Mouse (Mus musculus): ENCODE data around the gene Anks1b. TPM values are rescaled to one million over a fixed set of nuclear protein-coding genes. Genes with fewer than 3 reads are reported as not detected.

The Anks1b gene
- total and polyA plus RNA-seq, 3 experiments, result not detected

DNA sequence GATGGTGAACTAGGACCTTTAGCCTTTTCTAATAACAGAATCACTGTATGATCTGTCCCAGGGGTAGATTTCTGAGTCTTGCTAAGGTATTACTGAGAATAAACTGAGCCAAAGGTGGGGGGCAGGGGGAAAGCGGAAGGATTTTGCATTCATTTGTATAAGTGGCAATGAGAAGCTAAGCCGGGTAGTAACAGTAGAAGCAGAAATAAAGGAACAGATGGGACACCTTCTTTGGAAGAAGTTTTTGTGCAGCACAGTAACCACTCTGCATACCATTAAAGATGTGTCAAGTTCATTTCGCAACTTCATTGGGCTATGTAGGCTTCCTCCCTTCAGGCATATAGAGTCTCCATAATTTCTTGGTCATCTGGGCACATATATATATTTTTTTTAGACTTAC is 804.1 kb downstream of the Anks1b start:
- H3K4me3 ChIP-seq (ENCODE audit: control insufficient read depth in 1 of 2, insufficient read depth in 1 of 2, low read depth in 2 of 2, low read length in 2 of 2), result no peak overlapping the region
- no peaks in the 10 kb centered on the region for H3K9me3 ChIP-seq (replicated peaks; ENCODE audit: insufficient read depth, low read length)
- no peak overlapping the region for H3K9ac ChIP-seq (ENCODE audit: control insufficient read depth, low read depth, low read length, poor library complexity, severe bottlenecking)
- H3K27ac ChIP-seq (ENCODE audit: control insufficient read depth, low read depth, low read length), result no peak overlapping the region
- no peaks in the 10 kb centered on the region for H3K4me1 ChIP-seq (ENCODE audit: control insufficient read depth in 1 of 2, insufficient read depth in 2 of 2, low read length in 2 of 2)
- H3K79me2 ChIP-seq (ENCODE audit: control insufficient read depth, insufficient read depth, low read length, poor library complexity), result no peaks in the 10 kb centered on the region
- DNase-seq (ENCODE audit: low read depth, low spot score), result no peak
- TF ChIP-seq MAFK (IDR thresholded peaks at IDR 0.05; ENCODE audit: borderline replicate concordance, low read depth, low read length) (no peak), ZKSCAN1 (IDR thresholded peaks at IDR 0.05; ENCODE audit: low read depth, low read length) (no peak), BHLHE40 (IDR thresholded peaks at IDR 0.05; ENCODE audit: borderline replicate concordance, low read depth, low read length) (no peak), MXI1 (IDR thresholded peaks at IDR 0.05; ENCODE audit: low read depth, low read length) (no peak)
- H3K27me3 ChIP-seq (ENCODE audit: control insufficient read depth in 1 of 2, insufficient read depth in 2 of 2, low read length in 2 of 2), result no peaks in the 10 kb centered on the region
- H3K36me3 ChIP-seq (ENCODE audit: control insufficient read depth in 1 of 2, insufficient read depth in 2 of 2, low read length in 2 of 2), result no peaks in the 10 kb centered on the region

DNA sequence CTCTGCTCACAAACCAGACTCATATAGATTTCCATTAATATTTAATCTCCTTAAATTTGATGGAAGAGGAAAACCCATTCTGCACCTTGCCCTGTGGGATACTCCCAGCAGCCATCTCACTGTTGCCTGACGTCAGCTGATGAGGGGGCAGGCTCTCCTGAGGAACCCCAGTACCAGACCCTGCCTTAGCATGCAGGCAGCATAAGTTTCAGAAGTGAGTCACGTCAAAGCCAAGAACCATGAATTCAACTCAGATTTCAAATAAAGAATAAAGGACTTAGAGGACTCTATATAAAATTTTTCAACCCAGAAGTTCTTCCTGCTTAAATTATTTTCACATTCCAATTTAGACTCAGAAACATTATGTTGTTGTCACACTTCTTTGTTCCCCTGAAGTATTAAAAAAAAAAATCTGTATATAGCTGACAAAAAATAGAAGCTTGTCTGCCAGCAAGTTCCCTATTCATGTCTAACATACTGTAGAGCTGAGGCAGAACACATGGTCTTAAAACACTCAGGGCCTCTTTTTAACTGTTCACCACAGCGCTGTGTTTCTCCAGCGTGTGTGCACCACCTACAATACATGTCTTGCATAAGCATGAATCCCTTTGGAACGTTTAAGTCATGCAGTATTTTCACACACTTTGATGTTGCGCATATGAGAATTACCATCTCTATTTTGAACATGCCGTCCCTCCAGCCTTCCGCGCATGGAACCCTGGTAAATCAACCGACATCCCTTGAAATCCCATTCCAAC is 806.6 kb downstream of the Anks1b start:
- no peak for DNase-seq (ENCODE audit: low read depth, low spot score)
- H3K4me3 ChIP-seq (ENCODE audit: control insufficient read depth in 1 of 2, insufficient read depth in 1 of 2, low read depth in 2 of 2, low read length in 2 of 2), result no peak overlapping the region
- TF ChIP-seq MXI1 (IDR thresholded peaks at IDR 0.05; ENCODE audit: low read depth, low read length) (no peak), RCOR1 (IDR thresholded peaks at IDR 0.05; ENCODE audit: low read depth, low read length) (no peak), TBP (IDR thresholded peaks at IDR 0.05; ENCODE audit: low read depth, low read length) (no peak), MAX (IDR thresholded peaks at IDR 0.05; ENCODE audit: low read length) (no peak), E2F4 (IDR thresholded peaks at IDR 0.05; ENCODE audit: borderline replicate concordance, low read depth, low read length) (no peak), BHLHE40 (IDR thresholded peaks at IDR 0.05; ENCODE audit: borderline replicate concordance, low read depth, low read length) (no peak), ZKSCAN1 (IDR thresholded peaks at IDR 0.05; ENCODE audit: low read depth, low read length) (no peak), CTCF (IDR thresholded peaks at IDR 0.05 in 2 of 3, conservative IDR thresholded peaks at IDR 0.05 in 1 of 3; ENCODE audit: control insufficient read depth in 1 of 3, insufficient read depth in 1 of 3, low read depth in 2 of 3, low read length in 3 of 3, poor library complexity in 1 of 3, severe bottlenecking in 1 of 3) (no peak), MAFK (IDR thresholded peaks at IDR 0.05; ENCODE audit: borderline replicate concordance, low read depth, low read length) (no peak), ZNF384 (IDR thresholded peaks at IDR 0.05; ENCODE audit: low read depth, low read length) (no peak), POLR2AphosphoS5 (IDR thresholded peaks at IDR 0.05; ENCODE audit: borderline replicate concordance, low read depth, low read length) (no peak), TAL1 (IDR thresholded peaks at IDR 0.05; ENCODE audit: low read length) (no peak), POLR2AphosphoS2 (IDR thresholded peaks at IDR 0.05; ENCODE audit: low read length) (no peak), MAZ (IDR thresholded peaks at IDR 0.05; ENCODE audit: low read depth, low read length) (no peak), ELF1 (IDR thresholded peaks at IDR 0.05; ENCODE audit: low read depth, low read length) (no peak)
- no peaks in the 10 kb centered on the region for H3K27me3 ChIP-seq (ENCODE audit: control insufficient read depth in 1 of 2, insufficient read depth in 2 of 2, low read length in 2 of 2)
- H3K9ac ChIP-seq (ENCODE audit: control insufficient read depth, low read depth, low read length, poor library complexity, severe bottlenecking), result no peak overlapping the region
- H3K79me2 ChIP-seq (ENCODE audit: control insufficient read depth, insufficient read depth, low read length, poor library complexity), result no peaks in the 10 kb centered on the region
- H3K4me1 ChIP-seq (ENCODE audit: control insufficient read depth in 1 of 2, insufficient read depth in 2 of 2, low read length in 2 of 2), result no peaks in the 10 kb centered on the region
- no peaks in the 10 kb centered on the region for H3K9me3 ChIP-seq (replicated peaks; ENCODE audit: insufficient read depth, low read length)
- no peak overlapping the region for H3K27ac ChIP-seq (ENCODE audit: control insufficient read depth, low read depth, low read length)
- H3K36me3 ChIP-seq (ENCODE audit: control insufficient read depth in 1 of 2, insufficient read depth in 2 of 2, low read length in 2 of 2), result no peaks in the 10 kb centered on the region
